Mouse (Mus musculus): ENCODE results near the gene Nkx6-2.
A peak's percentile ranks its signal among the peaks of the same experiment; 100 is the strongest.

Nkx6-2 gene

DNA sequence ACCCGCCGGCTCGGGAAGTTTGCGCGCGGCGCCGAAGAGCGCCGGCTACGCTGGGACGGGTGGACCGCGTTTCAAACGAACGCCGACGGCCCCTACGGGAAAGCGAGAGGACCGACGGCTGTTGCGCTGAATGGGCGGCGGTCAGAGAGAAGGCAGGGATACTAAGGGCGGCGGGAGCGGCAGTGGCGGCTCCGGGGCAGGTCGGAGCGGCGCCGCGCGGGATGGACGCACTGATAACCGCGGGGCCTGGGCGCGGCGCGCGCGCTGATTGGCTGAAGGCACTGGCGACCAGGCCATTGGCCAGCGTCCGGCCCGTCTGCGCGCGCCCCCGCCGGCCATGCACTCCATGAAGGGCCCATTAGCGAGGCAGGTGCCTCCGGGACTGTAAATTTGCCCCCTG, at the start of gene Nkx6-2:
Gene Nkx6-2, minus strand, starts transcription at position 203 of the 400 bp plus-strand sequence.
- no peak for DNase-seq (ENCODE audit: low spot score)

DNA sequence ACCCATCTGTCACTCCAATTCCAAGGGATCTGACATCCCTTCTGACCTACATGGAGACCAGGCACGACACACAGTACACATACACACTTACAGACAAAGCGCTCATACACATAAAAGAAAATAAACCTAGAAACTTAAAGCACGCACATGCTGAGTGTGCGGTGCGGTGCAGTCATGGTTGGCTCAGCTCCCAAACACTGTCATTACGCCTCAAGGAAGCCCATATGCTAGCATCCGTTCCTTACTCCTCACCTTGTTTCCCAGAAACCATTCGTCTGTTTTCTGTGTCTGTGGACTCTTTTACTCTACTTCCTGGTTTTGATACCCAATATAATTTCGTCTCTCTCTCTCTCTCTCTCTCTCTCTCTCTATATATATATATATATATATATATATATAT, 42.6 kb upstream of the Nkx6-2 start:
- DNase-seq (ENCODE audit: low spot score), result no peak

DNA sequence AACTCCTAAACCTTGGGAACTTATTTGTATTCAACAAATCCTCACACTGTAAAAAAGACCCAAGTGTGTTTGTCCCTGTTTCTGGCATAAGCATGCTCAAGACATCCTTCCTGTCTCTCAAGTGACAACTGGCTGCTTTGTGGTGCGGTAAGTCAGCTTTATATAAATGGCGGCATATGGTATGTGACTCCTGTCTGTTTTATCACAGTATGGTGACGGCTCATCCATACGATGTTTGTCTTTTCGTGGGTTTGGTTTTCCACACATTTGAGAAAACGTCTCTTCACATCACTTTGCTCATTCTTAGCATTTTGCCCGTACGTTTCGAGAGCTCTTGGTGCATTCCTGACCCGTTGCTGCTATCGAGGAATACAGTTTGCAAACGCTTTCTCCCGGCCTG, 40.0 kb upstream of the Nkx6-2 start:
- DNase-seq (ENCODE audit: low spot score), result no peak

DNA sequence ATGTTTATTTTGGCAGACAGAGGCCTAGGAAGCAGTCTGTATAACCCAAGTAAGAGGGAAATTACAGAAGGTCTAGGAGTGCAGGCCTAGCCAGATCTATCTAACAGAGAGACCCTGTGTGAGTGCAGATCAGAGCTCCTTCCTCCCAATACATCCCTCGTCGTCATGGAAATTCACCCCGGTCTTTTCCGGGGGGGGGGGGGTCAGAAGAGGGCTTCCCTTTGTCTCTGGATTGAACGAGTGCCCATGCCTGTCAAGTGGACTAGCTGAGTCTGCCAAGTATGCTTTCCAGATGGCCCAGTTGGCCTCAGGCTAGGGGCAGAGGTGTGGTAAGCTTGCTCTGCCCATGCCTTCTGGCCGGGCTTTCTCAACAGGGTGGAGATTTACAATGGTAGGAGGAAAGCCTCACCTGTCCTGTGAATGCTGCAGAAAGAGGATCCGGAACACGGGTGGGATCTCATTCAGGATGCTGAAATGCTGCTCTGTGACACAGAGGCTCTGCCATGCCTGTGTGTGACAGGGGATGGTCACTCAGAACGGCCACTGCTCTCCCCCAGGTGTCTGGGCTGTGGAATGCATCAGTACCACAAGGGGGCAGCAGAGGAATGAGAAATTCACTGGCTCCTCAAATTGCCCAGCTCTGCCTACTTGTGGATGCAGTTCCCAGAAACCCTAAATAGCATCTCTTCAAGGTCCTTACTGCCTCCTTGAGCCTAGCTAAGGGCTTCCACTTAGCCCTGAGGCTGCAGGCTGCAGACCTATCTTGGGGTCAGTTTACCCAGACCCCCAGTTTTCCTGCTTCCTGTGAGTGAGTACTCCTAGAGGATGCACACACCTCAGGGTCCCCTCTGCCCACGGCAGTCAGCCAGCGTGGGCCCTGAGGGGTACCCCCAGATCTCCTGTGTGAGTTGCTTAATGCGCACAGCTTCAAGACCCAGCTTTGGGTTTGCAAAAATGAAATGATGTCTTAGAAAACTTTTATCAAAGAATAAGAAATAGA, 33.5 kb upstream of the Nkx6-2 start:
- DNase-seq (ENCODE audit: low spot score), result peak; percentile 34

DNA sequence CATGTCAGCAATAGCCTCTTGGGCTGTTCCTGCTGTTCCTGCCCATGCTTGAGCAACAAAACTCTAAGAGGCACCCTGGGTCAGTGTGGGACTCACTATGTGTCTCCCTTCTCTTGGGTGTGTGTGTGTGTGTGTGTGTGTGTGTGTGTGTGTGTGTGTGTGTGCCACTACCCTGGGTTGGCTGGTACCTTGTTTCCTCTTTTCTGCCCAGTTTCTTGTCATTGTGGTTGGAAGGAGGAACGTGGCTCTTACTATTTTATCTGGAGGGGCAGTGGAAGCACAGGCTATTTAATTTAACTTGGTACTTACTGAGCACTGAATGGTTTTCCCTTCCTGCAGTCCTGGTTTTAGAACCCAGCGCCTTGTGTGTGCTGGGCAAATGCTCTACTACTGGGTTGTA, 27.7 kb upstream of the Nkx6-2 start:
- DNase-seq (ENCODE audit: low spot score), result no peak

DNA sequence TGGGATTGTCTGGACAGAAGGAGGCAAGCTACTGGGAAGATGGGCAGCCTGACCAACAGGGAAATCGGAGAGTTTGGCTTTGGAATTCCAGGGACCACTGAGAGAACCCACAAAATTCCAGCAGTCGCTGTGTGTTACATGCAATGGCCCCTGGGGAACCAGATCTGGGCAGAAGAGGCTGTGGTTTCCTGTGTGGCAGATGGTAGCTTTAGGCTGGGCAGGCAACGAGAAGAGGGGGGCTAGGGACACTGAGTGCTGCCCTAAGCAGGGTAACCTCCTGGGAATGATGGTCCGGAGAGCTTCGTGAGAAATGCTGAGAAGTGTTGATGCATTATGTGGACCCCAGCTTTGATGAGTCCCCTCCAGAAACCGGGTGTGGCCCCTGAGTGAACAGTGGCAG, 13.3 kb upstream of the Nkx6-2 start:
- no peak for DNase-seq (ENCODE audit: low spot score)

DNA sequence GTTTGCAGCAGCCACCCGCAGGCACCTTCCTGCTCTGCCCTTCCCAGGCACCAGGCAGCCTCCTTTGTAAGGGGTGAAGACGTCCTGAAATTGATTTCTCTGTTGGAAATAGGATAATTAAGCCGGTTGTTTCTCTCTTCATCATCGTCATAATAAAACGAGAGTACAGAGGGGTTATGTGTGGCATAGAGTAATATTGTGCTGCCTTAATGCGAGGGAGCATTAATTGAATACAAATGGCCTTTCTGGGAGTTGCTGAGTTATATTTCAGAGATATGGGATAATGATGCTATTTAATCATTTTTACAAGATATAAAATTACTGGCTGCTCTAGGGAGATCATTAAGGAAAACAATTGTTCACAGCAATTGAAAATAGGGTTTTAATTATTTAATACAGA, 12.7 kb upstream of the Nkx6-2 start:
- DNase-seq (ENCODE audit: low spot score), result no peak

DNA sequence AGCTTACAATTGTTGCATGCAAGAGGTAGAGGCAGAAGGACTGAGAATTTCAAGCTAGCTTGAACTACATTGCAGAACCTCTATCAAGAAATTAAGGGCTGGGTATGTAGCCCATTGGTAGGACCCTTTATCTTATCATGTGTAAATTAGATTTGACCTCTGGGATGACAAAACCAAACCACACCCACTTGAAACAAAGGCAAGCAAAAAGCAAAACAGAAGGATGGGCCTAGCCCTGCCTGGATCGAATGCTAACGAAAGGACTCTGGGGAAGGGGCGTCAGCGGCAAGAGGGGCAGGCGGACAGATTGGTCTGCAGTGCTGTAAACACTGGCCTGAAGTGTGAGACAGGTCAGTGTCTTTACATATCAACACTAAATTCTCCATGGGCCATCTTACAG, 8.7 kb upstream of the Nkx6-2 start:
- no peak for DNase-seq (ENCODE audit: low spot score)

DNA sequence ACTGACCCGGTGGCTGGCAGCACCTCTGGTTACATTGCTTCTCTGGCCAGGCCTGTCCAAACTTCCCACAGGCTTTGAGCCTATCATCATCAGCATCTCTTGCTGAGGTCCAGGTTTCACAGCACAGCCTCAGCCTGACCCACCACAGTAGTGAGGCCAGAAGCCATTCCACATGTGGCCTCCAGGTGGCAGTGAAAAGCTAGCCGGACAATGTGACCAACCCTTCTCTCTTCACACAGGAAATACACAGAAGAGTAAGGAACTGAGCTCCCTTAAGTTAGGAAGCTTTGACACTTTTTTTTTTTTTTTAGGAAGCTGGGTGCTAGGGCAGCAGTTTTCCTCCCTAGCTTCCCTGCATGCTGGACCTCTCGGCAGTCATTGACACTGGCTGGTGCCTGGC, 7.7 kb upstream of the Nkx6-2 start:
- no peak for DNase-seq (ENCODE audit: low spot score)

DNA sequence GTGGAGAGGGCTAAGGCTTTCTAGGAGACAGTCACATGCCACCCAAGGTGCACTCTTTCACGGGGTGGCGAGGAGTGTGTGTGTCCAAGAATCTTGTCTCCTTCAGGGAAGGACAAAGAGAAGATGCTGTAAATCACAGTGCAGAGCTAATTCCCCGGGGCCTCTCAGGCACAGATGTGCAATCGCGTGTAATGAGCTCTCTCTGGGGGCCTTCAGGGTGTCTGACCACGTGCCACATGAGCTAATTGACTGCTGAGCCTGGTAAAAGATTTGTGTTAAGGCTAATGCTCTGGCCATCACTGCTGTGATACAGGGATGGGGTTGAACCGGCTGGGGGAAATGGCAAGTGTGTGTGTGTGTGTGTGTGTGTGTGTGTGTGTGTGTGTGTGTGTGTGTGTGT, 5.3 kb upstream of the Nkx6-2 start:
- DNase-seq (ENCODE audit: low spot score), result no peak

DNA sequence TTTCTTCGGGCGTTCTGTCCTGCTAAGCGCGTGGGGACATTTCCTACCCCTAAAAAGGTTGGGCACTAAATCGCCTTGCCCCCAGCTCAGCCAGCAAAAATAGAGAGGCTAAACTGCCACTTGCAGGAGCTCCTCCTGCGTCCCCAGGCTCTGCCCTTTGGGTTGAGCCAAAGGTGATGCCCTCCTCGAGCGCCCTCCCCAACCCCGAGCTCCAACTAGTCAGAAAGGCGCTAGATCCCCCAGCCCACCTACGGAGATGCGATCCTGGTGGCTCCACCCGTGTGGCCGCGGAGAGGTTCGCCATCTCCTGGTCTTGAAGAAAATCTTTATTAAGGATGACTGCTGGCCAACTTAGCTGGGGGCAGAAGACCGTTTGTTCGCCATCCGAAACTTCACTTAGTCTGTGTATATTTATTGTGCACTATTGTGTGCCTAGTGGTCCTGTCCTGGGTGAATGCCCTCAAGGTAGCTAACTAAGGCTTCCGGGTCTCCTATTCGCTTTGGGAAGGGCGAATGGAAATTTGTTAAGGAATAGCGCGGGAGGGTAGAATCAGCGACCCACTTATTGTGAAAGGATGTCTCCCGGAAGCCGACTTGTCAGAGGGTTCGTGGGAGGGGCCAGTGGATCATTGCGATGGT, 2.7 kb upstream of the Nkx6-2 start:
- no peak for DNase-seq (ENCODE audit: low spot score)

DNA sequence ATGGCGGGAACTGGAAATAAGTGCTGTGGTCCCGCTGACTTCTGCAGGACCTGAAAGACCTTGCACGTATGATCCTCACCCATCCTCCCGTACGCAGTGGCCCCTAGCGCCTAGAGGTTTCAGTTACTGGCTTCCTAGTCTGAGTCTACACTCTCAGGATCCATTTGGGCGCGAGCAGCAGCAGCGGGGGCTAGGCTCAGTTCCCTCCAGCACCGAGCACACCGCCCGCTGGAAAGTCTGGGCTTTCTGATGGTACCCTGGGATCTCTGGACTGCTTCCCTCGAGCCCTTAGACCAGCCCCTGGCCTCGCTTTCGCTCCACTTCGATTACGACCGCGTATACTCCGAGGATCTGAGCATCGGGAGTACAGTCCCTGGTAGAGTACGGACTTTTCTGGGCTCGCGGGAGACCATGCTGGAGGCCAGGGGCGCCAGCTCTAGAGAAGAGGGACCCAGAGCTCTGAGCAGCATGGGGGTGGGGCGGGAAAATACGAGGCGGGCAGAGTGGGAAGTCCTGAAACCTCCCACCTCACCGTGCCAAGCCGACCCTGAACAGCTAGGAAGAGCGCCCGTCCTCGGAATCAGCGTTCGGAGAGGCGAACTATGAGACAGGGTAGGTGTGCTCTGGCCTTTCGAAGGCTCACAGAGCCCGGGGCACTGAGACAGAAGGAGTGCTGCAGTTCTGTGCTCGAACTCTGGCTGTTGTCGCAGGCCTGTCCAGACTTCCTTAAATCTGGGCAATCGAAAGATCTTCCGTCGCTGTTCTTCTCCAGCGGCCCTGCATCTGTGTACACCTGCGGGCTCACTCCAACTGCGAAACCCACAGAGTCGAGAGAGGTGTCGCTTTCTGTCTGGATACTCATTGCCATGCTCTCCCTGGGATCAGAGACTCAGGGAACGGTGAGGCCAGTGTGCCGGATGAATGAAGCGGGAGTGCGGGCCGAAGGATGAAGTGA, 1.9 kb upstream of the Nkx6-2 start:
- DNase-seq (ENCODE audit: low spot score), result no peak

DNA sequence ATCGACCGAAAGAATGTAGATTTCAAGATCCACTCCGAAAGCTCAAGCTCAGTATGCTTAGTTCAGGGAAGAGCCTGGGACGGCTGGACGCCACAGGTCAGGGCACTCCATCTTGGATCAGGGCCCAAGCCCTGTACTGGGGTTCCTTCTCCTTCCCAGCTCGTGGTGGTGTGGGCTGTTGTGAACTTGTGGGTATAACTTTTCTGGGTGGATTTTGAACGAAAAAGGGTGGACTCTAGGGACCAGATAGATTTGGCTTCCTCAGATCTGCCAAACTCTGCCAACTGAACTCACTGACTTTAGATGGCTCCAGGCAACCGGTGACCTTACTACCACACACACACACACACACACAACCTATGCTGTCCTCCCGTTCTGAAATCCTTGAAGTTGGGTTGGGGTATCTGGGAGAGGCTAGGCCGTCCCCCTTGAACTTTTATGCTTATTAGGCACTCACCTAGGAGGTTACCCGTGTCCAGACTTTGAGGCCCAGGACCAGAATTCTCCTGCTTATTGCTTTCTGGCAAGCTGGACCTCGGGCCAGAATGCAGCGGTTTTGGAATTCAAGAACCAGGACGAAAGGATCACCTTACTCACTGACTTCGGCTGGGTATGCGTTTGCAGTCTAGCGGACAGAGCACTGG, 619 bp upstream of the Nkx6-2 start:
- no peak for DNase-seq (ENCODE audit: low spot score)

DNA sequence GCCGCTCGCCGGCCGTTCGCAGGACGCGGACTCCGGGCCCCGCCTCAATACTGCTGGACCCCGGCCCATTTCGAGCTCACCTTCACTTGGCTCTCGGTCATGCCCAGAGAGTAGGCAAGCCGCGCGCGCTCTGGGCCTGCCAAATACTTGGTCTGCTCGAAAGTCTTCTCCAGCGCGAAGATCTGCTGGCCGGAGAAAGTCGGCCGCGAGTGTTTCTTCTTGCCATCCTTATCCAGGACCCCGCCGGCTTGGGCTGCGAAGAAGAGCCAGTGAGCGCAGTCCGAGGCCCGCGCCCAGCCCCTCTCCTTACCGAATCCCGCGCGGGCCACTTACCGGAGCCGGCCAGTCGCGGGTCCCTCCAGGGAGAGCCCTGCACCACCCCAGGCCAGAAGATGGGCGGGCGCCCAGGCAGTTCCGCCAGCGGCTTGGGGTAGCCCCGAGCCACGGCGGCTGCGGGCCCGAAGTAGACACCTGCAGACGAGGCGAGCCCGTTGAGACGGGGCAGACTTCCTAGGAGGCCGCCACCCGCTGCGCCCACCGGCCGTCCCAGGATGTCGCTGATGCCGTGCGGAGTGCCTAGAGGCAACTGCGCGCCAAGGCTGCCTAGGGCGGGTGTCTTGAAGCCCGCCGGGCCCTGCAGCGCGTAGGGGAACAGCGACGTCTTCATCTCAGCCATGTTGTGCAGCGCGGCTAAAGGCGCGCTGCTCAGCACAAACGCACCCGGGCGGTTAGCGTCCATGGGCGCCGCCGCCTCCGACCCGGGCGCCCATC, 611 bp downstream of the Nkx6-2 start:
- no peak for DNase-seq (ENCODE audit: low spot score)

DNA sequence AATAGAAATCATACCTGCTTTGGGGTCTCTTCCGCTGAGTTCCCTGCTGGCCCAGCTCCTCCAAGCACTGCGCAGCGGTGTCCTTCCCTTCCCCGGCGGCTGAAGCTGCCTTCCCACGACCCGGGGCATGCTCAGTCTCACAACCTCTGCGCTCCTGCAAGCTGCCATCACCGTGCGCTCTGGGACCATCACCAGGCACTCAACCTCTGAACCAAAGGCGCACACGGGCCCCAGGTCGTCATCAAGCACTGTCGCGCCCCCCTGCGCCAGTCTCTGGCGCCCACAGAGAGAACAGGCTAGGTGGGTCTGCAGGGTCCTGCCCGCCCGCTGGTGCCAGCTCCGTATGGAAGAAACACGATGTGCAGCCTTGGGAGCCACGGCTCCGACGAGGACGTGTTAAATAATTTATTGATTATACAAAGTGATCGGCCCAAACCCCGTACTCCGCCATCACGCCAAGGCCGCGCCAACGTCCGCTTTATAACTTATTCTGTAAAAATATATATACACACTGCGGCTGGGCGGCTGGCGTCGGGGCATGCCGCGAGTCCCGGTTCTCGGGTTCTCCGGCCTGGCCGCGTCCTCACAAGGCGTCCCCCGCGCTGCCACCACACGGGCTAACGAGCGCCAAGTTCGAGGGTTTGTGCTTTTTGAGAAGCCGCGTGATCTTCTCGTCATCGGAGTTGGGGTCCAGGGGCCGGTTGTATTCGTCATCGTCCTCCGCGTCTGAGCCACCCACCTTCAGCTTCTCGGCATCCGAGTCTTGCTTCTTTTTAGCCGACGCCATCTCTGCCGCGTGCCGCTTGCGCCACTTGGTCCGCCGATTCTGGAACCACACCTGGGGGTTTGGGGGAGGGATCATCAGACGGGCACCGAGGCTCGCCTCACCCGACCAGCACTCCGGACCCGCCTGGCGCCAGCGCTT, 1.5 kb downstream of the Nkx6-2 start:
- DNase-seq (ENCODE audit: low spot score), result no peak

DNA sequence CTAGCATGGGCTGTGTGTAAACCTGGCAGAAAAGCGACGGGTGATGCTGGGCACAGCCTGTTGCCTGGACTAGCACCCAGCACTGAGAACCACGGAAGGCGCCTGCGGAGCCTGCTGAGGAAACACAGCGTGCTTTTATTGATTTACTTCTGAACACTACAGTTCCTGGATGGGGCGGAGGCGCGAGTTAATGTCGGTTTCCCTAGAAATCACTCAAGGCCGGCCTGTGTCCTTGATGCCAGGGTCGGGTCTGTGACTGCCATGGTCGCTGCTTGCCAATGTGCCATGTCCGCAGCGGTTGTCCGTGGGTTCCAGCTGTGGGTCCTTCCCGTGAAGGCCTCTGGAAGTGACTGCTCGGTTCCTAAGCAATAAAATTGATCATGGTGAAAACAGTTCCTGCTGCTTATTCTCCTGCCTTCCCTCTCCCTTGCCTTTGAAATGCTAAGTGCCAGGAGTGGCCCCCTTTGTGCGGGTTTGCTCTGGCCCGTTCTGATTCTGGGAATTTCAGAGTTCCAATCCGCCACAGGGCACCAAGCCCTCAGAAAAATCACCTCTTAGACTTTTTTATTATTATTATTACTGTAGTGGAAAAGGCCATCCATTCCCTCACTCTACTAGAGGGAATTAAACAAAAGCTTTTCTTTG, 3.2 kb downstream of the Nkx6-2 start:
- DNase-seq (ENCODE audit: low spot score), result no peak

DNA sequence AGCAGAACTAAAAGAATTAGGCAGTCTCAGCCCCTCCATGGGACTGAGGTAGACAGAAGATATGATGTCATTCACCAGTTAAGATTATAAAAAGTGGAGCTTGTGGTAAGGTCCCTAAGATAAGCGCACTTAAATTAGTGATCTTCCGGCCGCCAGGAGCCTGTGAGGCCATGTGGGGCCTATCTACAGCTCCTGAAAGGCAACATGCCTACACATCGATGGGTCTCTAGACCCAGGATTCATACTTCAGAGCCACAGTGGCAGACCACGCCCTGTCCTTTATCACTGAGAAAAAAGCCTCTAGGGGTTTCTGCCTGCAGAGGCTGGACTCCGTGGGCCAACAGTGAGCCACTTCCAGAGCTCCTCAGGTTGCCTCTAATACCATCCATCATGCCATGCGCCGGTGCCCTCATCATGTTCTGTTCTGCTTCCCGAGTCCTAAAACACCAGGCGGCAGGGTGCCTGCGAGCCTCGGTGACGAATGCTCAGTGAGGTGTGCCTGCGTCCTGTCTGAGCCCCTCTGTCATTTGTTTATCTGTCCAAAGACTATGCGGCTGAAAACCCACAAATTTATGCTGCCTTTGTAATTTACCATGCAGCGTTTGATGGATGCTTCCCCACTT, 6.4 kb downstream of the Nkx6-2 start:
- DNase-seq (ENCODE audit: low spot score), result no peak

DNA sequence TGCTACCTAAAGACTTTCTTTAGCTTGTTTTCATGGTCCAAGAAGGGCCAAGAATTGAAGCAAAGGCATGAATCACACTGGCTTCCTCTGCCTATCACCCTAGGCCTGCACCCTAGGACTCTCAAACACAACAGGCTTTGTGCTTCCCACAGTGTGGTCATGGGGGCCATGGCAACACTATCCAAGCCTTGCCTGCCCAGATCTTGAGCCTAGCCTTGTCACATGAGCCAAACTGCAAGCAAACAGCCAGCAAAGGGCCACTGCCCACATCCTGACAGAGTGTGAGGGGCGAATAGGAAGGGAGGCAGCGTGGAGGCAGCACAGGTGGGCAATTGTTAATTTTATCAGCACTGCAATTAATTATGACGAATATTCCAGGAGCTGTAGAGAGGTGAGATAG, 9.9 kb downstream of the Nkx6-2 start:
- DNase-seq (ENCODE audit: low spot score), result no peak

DNA sequence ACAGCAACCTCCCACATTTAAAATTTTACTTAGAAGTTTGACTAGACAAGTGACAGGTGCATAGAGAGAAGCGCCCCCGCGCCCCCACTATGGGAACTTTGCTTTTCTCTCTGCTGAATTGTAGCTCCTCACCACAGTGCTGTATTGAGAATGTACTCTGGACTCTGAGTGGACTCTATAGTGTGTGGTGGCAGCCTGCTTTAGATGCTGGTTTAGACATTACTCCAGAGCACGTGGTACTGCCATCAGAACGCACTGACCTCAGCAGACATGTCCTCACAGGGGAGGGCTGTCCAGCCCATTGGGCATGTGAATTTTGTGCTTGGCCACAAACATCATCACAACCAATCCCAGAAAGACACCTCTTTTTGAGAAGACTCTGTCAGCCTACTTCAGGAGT, 11.8 kb downstream of the Nkx6-2 start:
- DNase-seq (ENCODE audit: low spot score), result no peak
